Mouse (Mus musculus): ENCODE data around the gene Adamts18. TPM values are rescaled to one million over a fixed set of nuclear protein-coding genes. Genes with fewer than 3 reads are reported as not detected.

Adamts18 gene
- total RNA-seq, 2 experiments from 2014 or later, result 1.9 to 2.6 TPM

DNA sequence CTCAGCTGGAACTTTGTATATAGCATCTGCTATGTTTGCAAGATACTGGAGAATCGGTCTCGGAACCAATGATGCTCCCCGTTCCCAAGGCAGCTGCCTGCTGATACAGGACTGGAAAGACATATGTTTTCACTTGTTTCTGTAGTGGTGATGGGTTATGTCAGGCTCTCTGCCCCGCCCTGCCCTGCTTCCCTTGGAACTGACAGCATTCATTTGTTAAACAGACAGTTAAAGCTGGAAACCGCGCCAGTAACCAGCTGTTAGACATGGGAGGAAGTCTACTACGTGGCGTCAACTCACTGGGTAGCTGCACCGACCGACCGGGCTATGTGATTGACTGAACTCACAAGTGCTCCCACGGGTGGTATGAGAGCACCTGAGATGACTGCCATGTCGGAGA lies 56.7 kb downstream of the Adamts18 start:
- intact Hi-C loops (cut with DNase I), result loop anchor here (1.0 to 5.0 kb wide), 2 partner anchors 19 to 80 kb away; no protein-coding TSS in a partner anchor
- Histone ChIP-seq H3K27ac (no peak overlapping the region), H3K4me3 (no peak overlapping the region)
- DNase-seq (ENCODE audit: extremely low spot score in 1 of 2, low spot score in 2 of 2), result no peak
- no peak for TF ChIP-seq CTCF (IDR thresholded peaks at IDR 0.05)

DNA sequence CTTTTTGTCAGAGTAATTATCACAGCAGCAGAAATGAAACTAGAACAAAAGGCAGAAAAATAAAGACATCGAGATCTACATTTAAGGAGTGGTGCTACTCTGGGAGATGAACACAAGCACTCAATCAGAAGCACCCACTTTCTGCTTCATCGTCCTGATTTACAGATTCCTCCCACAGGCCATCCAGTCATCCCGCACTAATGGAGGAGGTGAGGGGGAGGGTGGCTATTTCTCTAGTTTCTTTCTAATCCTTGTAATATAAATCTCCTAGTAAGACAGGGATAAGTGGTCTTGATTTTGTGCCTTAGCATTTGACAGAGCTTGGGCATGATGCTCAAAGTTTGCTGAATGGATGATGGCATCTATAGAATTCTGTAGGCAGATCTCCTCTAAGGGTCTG lies 57.5 kb downstream of the Adamts18 start:
- intact Hi-C loops (cut with DNase I), result loop anchor here (1.0 to 5.0 kb wide), 2 partner anchors 20 to 81 kb away; no protein-coding TSS in a partner anchor
- H3K27ac ChIP-seq, result no peak overlapping the region
- peak in 1 of 2 experiments; percentile 27 for DNase-seq (ENCODE audit: extremely low spot score in 1 of 2, low spot score in 2 of 2)
- no peak for TF ChIP-seq CTCF (IDR thresholded peaks at IDR 0.05)
- no peak overlapping the region for H3K4me3 ChIP-seq

GRCm38 (mm10) chr8:113783711-113784110 lies 64.8 kb downstream of the Adamts18 start:
- intact Hi-C loops (cut with DNase I), result loop anchor here (5.0 kb wide), 1 partner anchor 204 kb away; no protein-coding TSS in a partner anchor
- no peak overlapping the region for H3K27ac ChIP-seq
- DNase-seq (ENCODE audit: extremely low spot score in 1 of 2, low spot score in 2 of 2), result no peak
- no peak overlapping the region for H3K4me3 ChIP-seq
- TF ChIP-seq CTCF (IDR thresholded peaks at IDR 0.05), result peak; percentile 38

DNA sequence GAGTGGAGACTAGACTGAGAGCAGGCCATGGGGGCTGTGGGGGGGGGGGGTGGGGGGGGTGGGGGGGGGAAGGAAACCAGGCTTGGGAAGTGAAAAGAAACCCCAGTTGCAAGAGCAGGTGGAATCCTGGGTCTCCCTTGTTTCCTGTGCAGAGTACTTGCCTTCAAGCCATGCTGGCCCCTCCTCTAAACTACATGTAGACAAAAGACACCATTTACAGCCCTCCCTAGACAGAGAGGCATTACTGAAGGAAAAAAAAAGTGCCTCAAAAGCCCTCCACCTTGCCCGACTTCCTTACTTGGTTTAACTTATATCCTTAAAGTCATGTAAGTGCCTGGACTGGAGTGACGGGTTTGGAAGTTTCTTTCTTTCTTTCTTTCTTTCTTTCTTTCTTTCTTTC lies 67.0 kb downstream of the Adamts18 start:
- intact Hi-C loops (cut with DNase I), result loop anchor here (5.0 kb wide), 1 partner anchor 206 kb away; no protein-coding TSS in a partner anchor
- no peak for DNase-seq (ENCODE audit: extremely low spot score in 1 of 2, low spot score in 2 of 2)
- TF ChIP-seq CTCF (IDR thresholded peaks at IDR 0.05), result no peak
- no peak overlapping the region for H3K27ac ChIP-seq
- H3K4me3 ChIP-seq, result no peak overlapping the region

GRCm38 (mm10) chr8:113775361-113775760 lies 73.2 kb downstream of the Adamts18 start:
- intact Hi-C loops (cut with DNase I), result no loop called here
- no peak overlapping the region for H3K27ac ChIP-seq
- TF ChIP-seq CTCF (IDR thresholded peaks at IDR 0.05), result no peak; the same call in none of the 2 replicates
- no peak for DNase-seq (ENCODE audit: extremely low spot score in 1 of 2, low spot score in 2 of 2)
- H3K4me3 ChIP-seq, result no peak overlapping the region

GRCm38 (mm10) chr8:113768861-113769410 lies 79.6 kb downstream of the Adamts18 start:
- intact Hi-C loops (cut with DNase I), result no loop called here
- Histone ChIP-seq H3K27ac (no peak overlapping the region), H3K4me3 (no peak overlapping the region)
- no peak for DNase-seq (ENCODE audit: extremely low spot score in 1 of 2, low spot score in 2 of 2)
- no peak for TF ChIP-seq CTCF (IDR thresholded peaks at IDR 0.05)

DNA sequence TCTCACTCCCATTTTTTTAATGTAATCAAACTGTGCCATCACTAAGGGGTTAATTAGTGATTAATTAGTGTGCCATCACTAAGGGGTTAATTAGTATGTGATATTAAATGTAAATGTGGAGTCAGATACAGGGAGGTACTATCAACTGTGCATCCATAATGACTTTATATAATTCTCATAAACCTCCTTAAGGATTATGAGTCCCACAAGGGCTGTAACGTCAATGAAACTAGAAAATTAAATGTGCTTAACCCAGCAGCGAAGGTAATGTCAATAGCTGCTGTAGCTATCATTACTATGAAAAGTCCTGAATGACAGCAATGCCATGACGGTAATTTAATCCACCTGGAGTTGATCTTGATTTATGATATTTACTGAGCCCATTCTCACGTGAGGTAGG lies 83.4 kb downstream of the Adamts18 start:
- Histone ChIP-seq H3K4me3 (no peak overlapping the region), H3K27ac (no peak overlapping the region)
- no peak for TF ChIP-seq CTCF (IDR thresholded peaks at IDR 0.05)
- intact Hi-C loops (cut with DNase I), result no loop called here
- no peak for DNase-seq (ENCODE audit: extremely low spot score in 1 of 2, low spot score in 2 of 2)

- no peak for DNase-seq (ENCODE audit: extremely low spot score in 1 of 2, low spot score in 2 of 2)
- Histone ChIP-seq H3K27ac (no peak overlapping the region), H3K4me3 (no peak overlapping the region)
- TF ChIP-seq CTCF (IDR thresholded peaks at IDR 0.05), result no peak
- intact Hi-C loops (cut with DNase I), result no loop called here
Observed at GRCm38 (mm10) chr8:113763592-113764355, 84.8 kb downstream of the Adamts18 start.

GRCm38 (mm10) chr8:113762101-113762500 lies 86.4 kb downstream of the Adamts18 start:
- H3K4me3 ChIP-seq, result no peak overlapping the region
- DNase-seq (ENCODE audit: extremely low spot score in 1 of 2, low spot score in 2 of 2), result no peak
- H3K27ac ChIP-seq, result no peak overlapping the region
- no peak for TF ChIP-seq CTCF (IDR thresholded peaks at IDR 0.05)
- intact Hi-C loops (cut with DNase I), result no loop called here

GRCm38 (mm10) chr8:113755866-113756265 lies 92.7 kb downstream of the Adamts18 start:
- intact Hi-C loops (cut with DNase I), result no loop called here
- no peak for TF ChIP-seq CTCF (IDR thresholded peaks at IDR 0.05)
- DNase-seq (ENCODE audit: extremely low spot score in 1 of 2, low spot score in 2 of 2), result no peak
- H3K4me3 ChIP-seq, result no peak overlapping the region
- H3K27ac ChIP-seq, result no peak overlapping the region

DNA sequence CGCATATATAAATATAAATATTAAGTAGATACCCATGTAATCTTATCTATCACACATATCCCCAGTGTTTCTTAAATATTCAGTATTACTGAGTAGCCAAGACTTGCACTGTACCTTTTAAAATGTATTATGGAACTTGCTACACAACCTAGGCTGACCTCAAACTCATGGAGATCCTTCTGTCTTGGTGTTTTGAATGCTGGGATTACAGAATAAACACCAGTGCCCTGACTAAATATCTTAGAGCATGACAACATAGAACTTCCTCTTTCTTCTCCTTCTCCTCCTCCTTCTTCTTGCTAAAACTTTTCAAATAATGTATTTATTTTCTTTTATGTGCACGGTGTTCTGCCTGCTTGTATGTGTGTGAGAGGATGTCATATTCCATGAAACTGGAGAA lies 95.4 kb downstream of the Adamts18 start:
- Histone ChIP-seq H3K27ac (no peak overlapping the region), H3K4me3 (no peak overlapping the region)
- DNase-seq (ENCODE audit: extremely low spot score in 1 of 2, low spot score in 2 of 2), result no peak
- no peak for TF ChIP-seq CTCF (IDR thresholded peaks at IDR 0.05)
- intact Hi-C loops (cut with DNase I), result no loop called here

DNA sequence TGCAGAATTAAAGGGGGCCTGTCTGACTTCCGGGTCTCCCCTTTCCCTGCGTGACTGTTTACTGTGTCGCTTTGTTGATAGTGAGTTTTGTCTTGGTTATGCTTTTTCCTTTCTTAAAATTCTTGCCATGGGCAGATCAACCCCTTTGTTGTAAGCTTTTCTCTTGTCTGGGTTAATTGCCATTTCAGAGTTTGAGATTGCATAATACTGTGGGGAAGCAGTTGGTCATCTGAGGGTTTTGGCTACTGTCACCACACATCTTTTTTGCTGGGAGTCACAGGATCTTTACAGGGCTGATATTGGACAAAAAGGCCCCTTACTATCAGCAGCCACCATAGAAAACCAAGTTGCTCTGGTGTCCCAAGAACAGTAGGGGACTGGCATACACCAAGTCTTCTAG lies 96.2 kb downstream of the Adamts18 start:
- no peak overlapping the region for H3K4me3 ChIP-seq
- intact Hi-C loops (cut with DNase I), result no loop called here
- DNase-seq (ENCODE audit: extremely low spot score in 1 of 2, low spot score in 2 of 2), result no peak
- H3K27ac ChIP-seq, result no peak overlapping the region
- no peak for TF ChIP-seq CTCF (IDR thresholded peaks at IDR 0.05)
